Mouse (Mus musculus): ENCODE results near the gene Rnf135.
"Not testable (repeated sequence)": the region's sequence is repeated elsewhere in the genome, so short reads cannot be mapped to it uniquely, and the experiment has no call there.

The Rnf135 gene

GRCm38 (mm10) chr11:80204037-80204436, 20.4 kb downstream of the Rnf135 start:
- no peak for DNase-seq

GRCm38 (mm10) chr11:80204941-80205340, 21.3 kb downstream of the Rnf135 start:
- DNase-seq: no peak

- no peak for DNase-seq
Measured at GRCm38 (mm10) chr11:80208465-80208859, 24.8 kb downstream of the Rnf135 start.

- peak; percentile 98 for DNase-seq
Measured at GRCm38 (mm10) chr11:80208860-80209800, 25.5 kb downstream of the Rnf135 start, which contains the start of gene Rhot1. Gene Rhot1, plus strand, starts transcription at chr11:80209019.

- no peak for DNase-seq
Measured at GRCm38 (mm10) chr11:80210321-80210720, 26.7 kb downstream of the Rnf135 start.

GRCm38 (mm10) chr11:80212282-80212681, 28.6 kb downstream of the Rnf135 start:
- DNase-seq: no peak

- DNase-seq: no peak
Measured at GRCm38 (mm10) chr11:80215291-80215690, 31.6 kb downstream of the Rnf135 start.

GRCm38 (mm10) chr11:80218657-80219293, 35.1 kb downstream of the Rnf135 start:
- DNase-seq: no peak

- DNase-seq: not testable (repeated sequence)
Measured at GRCm38 (mm10) chr11:80230066-80230465, 46.4 kb downstream of the Rnf135 start.

- DNase-seq: no peak
Measured at GRCm38 (mm10) chr11:80237278-80237677, 53.6 kb downstream of the Rnf135 start.

GRCm38 (mm10) chr11:80238306-80238705, 54.7 kb downstream of the Rnf135 start:
- DNase-seq: no peak

- no peak for DNase-seq
Measured at GRCm38 (mm10) chr11:80247026-80247425, 63.4 kb downstream of the Rnf135 start.

- no peak for DNase-seq
Measured at GRCm38 (mm10) chr11:80248531-80248930, 64.9 kb downstream of the Rnf135 start.
